Mouse (Mus musculus) cerebellum, adult 11-12 months (tissue): Measurements from ENCODE around the gene Gm4553.
"Not testable (repeated sequence)": the region's sequence is repeated elsewhere in the genome, so short reads cannot be mapped to it uniquely, and the experiment has no call there.

Experiments used
- DNase-seq: peaks from one replicate; pipeline ENCODE4 v3.0.0; 2022

Gm4553 gene

DNA sequence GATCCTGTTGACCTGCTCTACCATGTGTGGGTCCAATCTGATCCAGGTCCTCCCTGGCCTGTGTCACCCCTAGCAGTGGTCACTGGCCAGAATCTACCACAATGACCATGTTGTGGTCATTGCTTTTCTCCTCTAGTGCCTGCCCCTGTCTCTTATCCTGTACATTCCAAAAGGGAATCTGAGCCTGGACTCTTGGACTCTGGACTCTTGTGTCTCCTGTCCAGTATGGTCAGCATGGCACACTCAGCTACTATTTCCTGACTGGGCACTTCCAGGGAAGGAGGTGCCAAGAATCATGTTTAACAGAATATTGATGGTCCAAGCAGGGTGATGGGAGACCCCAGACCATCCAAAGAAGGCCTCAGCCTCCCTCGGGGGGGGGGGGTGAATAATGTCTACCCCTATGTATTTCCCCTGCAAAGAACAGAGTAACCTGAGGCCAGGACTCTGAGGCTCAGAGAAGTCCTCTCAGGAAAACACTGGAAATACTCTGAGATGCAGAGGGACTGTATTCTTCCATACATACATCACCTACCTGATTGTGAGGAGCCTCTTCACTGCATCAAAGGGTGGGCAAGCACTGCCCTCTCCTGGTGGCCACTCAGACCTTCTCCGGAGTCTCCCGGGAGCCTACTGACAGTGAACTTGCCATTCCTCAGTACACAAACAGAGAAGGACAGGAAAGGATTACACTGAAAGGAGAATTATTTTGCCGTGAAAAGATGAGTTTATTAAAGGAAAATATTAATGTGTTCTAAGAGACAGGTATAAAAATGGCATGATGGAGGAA is 31.1 kb downstream of the Gm4553 start:
- DNase-seq, result no peak

DNA sequence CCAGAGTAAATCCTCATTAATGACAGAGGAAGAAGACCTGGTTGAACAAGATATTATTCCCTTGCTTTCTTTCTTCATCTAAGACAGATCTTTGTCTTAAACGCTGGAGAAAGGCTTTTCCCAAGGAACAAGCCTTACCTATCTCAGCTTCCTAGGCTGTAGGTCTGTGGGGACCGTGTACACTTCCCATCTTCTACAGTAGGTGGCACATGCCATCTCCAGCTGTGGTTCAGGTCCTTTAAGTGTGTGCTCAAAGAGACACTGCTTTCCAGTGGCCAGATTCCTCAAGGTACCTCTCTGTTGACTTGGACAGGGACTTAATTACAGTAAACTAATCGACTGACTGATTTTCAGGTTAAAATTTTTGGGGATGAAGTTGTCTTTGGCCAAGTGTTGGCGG is 36.7 kb downstream of the Gm4553 start:
- DNase-seq, result no peak

GRCm38 (mm10) chr7:142120629-142121028 is 44.9 kb downstream of the Gm4553 start, which contains the start of gene Gm45618:
Gene Gm45618, minus strand, starts transcription at chr7:142120729.
- DNase-seq, result not testable (repeated sequence)

DNA sequence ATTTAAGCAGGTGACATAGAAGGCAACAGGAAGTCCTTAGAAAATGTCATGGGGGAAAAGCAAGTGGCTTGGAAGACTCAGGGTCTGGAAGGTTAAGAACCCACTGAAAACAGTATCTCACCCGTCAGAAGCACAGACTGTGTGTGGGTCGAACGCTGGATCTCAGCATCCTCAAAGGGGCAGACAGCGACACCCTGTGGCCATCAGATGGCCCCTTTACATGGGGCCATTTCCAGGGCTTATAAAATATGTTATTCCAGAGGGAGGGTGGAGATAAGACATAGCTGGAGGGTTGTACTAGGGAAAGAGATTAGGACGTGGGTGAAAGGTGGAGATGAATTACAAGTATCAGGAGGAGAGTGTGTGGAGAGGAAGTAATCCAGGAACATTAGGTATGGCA is 45.9 kb downstream of the Gm4553 start:
- no peak for DNase-seq
